Mouse (Mus musculus) liver, embryonic 14.5 days (tissue): ENCODE data around the gene Uba52.

Source experiments
- CTCF ChIP-seq: IDR thresholded peaks from 2 replicates; pipeline ENCODE4 v1.5.1; 2016; ENCODE audit warnings: antibody characterized with exemption, low read depth, control low read depth
- EP300 ChIP-seq: IDR thresholded peaks from 2 replicates; pipeline ENCODE4 v1.6.1; 2016; ENCODE audit warnings: antibody characterized with exemption, low read depth

DNA sequence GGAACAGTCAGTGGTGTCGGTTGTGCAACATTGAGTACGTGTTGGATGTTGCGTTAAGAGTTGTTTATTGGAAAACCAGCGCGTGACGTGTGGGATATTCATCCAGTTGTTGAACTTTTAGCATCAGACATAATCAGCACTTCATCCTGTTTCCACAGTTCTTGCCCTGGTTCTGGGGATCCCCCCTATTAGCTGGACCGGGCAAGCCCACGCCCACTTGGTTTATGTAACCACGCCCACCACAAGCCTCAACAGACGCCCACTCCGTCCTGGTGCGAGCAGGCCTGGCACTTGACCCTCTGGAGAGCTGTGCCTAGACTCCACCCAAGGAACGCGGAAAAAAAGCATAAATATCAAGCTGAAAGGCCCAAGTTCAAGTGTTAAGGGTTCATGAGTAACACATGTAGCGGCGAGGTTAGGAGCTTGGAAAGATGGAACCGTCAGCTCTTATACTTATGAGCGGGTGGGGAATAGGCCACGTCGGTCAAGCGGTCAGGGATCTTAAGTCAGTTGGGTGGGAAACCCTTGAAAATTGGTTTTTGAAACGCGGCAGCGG lies 27.5 kb upstream of the Uba52 start:
- 0 out of 2 replicates have a peak, but pooled peaks have one; percentile 1 for TF ChIP-seq CTCF
- no peak for TF ChIP-seq EP300
